Mouse (Mus musculus) ovary, adult 18-20 months (tissue): ENCODE measurements at regions not wholly inside any gene's neighbourhood (a gene's known extent, or its start where the extent isn't known, plus 50 kb on each side); places are given as distances from the start of the nearest gene placed in this dataset.

Experiments
- DNase-seq: peaks from one replicate; pipeline ENCODE4 v3.0.0; 2022; ENCODE audit warnings: low spot score, mixed read lengths

DNA sequence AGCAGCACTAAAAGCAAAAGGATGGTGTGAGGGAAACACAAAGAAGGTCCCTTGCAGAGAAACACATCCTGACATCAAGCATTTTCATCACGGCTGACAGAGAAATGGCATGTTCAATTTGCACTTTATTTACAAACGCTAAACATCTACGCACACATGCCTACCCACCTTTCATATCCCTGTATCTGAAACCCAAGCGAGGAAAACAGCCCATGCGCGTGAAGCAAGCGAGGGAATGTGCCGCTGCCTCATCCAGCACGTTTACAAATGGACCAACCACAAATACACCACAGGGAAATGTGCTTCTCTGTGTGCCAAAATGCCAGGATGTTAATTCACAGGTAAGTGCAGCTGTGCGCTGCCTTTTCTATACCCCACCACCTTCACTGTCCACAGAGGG is 399.7 kb upstream of the Pou3f3 start:
- no peak for DNase-seq

DNA sequence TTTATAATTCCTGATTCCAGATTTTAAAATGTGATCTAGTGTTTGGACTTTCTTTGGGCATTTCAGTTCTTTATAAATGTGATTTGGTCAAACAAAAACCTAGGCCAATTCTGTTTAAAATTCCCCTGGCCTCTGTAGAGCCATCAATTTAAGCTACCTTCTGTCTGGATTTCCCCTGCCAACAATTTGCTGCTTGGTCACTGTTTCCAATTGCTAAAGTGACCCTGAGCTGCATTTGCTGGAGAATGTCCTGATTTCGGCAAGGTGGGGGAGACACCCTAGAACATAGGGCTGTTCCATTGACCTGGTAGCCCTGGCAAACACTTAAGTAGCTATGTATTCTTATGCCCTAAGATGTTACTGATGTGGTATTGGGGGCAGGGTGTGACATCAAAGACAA is 386.3 kb upstream of the Pou3f3 start:
- DNase-seq: no peak

DNA sequence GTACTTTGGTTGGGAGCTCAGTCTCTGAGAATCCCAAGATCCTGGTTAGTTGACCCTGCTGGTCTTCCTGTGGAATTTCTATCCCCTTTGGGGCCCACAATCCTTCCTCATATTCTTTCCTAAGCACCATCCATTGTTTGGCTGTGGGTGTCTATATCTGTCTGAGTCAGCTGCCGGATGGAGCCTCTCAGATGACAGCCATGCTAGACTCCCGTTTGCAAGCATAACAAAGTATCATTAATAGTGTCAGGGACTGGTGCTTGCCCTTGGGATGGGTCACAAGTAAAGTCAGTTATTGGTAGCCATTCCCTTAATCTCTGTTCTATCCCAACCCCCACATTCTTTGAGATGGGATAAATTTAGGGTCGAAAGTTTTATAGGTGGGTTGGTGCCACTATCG is 382.1 kb upstream of the Pou3f3 start:
- DNase-seq: no peak

- no peak for DNase-seq
Observed at GRCm38 (mm10) chr1:42351884-42352283, 343.7 kb upstream of the Pou3f3 start.

DNA sequence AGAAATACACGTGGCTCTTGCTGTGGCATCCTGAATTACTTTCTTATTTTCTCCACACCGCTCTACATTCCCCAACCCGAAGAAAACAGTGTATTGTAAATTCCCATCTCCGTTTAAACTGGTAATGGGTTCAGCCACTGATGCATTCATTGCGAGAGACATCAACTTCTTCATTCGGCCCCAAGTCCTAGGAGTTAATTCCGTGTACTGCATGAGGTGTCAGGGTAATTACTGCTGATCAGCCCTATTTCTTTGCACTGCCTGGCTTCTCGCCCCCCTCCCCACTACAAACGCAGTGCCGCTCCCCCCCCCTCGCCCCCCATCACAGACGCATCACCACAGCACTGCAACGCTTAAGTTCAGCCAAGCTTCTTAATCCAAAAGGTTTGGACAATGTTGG is 343.2 kb upstream of the Pou3f3 start:
- DNase-seq: no peak

DNA sequence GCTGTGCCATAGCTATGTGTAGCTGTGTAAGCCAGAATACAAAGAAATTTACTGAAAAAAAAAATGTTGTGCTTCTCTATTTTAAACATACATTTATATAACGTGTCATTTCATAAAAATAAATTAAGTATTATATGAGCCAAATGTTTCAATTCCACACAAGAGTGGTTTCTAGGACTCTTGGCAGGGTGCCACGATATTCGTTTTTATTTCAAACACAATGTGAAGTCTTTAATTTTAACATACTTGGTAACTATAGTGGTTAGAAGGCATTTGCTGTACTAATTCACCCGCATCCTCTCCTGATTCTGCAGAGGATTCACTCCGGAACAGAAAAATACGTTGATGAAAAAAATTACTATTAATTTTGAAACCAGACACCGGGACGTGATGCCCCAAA is 342.5 kb upstream of the Pou3f3 start:
- no peak for DNase-seq

DNA sequence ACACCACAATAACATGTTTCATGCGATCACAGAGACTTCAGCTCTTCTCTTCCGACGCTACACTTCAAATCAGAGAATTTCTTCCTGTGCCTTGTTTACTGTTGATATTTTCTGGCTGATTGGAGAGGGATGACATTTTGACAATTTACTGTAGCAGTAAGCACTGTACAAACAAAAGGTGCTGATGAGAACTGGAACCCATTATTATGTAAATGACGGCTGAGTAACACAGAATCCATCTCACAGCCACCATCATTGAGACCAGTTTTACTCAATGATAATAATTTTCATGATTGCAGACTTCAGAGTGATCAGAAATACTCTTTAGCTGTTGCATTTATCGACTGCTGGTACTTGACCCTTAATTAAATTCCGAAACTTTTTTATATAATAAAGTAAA is 341.5 kb upstream of the Pou3f3 start:
- no peak for DNase-seq

DNA sequence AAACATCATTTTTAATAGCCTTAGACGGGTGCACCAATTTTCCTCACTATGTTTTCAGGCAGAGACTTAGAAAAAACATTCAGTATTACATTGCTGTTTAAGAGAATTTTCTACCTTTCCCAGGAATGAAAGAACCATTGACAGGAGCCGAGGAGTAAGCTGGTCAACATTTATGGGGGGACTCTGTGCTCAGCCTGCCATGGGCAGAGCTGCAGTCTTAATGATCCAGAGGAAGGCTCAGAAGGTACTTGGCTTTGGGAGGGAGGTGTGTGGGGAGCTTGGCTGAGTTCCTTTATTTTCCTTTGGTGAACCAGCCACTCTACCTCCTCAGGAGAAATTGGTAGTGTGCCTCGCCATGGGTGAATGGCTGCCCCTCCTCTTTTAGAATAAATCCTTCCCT is 333.1 kb upstream of the Pou3f3 start:
- no peak for DNase-seq

- DNase-seq: no peak
Observed at GRCm38 (mm10) chr1:42365648-42366324, 329.8 kb upstream of the Pou3f3 start.

DNA sequence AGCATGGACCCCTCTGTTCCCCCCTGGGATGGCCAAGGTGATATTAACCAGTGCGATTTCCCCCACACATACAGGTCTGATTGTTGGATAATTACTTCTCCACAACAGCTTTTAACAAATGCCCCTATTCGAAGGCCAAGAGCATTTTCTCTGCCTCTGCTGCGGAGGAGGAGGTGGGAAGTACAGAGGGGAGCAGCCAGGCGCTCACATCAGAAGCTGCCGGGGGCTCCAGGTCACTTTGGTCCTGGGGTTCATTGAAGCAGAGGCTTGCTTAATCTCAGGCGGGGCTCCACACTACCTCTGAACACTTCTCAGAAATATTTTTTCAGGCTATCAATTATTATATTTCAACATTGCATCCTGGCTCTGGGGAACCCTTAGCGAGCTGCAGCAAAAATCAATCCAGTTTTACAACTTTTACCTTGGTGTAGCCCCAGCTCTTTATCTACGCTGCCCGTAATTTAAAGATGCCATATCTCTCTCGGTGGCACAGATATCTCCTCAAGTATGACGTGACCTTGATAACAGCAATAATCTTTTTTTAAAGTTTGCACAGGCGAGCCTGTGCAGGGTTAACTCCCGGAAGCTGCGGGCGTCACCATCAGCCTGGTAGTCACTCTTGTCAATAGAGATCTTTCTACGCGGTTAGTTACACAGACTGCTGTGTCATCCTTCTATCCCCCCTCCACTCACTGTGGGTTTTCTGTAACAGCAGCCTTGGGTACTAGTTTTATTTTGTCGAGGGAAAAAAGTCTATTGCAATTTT is 307.5 kb upstream of the Pou3f3 start:
- no peak for DNase-seq

DNA sequence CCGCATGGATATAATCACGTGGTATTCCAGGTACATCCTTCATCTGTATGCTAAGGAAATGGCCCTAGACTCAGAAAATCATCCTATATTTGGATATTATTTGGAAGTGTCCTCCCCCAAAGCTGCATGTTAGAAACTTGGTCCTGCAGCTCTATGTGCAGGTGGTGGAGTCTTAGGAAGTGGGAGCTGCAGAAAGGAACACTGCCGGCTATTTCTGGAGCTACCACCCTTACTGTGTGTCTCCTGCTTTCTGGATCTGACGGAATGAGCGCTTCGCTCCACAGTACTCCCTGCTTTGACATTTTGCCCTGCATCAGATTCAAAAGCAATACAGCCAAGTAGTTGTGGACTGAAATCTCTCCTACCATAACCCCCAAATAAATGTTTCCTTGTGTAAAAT is 306.8 kb upstream of the Pou3f3 start:
- DNase-seq: no peak

DNA sequence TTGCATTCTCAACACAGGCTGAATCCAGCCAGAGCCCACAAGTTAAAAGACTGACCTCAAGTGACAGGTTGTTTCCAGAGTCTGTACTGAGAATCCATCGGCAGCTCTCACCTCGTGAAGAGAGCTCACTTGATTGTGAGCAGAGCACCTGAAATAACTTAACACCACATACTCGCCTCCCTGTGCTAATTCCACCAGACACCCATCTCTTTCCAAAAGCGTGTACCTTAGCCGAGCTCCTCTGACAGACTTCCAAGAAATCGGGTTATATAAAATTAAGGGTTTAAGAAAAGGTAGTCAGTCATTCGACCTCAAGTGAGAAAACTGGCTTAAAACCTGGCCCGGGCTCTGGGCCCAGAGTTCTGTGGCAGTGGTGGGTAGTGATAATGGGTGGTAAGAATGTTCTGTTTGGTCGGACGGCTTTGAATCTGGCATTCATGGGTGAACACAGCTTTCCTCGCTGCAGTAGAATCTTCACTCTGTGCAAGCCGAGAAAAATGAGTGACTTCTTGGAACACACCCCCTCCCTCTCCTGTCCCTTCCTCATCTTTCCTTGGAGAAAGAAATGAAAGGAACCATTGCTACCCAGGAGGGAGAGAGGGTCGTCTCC is 299.8 kb upstream of the Pou3f3 start:
- no peak for DNase-seq

DNA sequence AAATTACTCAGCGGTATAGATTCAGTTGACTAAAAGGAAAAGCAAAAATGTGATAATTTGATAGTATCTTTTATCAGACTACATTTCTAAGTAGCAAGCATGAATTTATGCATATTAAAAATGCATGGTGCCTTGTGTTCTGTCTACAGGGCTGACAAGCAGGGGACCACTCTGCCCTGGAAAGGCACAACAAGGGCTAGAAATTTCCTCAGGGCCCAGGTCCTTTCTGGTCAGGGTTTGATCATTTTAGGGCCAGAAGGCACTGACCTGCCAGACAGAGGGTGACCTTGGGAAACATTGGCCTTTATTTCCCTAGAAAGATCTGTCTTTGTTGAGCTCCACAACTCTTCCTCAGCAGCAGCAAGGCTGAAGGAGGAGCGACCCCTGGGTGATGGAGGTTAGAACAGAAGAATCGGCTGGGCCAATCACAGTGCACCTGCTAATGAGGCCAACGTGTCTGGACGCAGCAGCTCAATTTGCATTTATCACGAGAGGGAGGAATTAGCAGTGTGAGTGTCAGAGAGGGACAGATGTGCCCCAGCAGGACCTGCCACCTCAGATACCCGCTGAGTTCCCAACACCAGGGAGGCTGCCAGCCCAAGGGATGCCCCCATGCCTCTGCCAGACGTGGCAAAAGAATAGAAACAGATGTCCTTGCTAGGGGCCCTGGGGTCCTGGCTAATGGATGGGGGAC is 297.0 kb upstream of the Pou3f3 start:
- DNase-seq: no peak

DNA sequence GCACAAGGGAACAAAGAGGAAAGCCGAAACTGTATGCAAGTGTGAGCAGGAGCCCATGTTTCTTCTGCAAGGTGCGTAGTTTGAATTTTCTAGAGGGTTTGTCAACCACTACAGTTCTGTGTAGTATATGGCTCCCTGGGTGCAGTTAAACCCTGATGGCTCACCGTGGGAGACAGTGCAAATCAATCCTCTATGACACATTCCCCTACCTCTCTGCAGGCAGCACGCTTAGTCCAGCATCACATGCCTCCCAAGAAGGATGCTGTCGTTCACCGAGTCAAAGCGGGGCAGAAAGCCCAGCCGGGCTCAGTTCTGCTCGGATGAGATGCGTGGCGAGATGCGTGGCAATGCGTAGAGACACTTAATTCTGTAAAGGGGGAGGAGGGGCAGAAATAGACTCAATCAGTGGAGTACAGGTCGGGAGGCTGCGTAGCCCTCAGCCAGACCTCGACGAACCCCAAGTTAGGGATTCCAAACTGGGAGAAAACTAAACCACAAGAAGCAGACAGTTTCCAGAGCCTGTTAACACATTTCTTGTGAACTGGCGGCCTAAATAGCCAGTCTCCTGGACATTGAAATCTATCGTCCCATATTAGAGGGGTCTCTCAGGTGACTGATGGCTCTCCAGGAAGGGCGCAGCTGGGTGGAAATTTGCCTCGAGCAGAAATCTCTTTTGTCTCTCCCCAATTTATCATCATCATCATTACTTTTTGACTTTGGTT is 279.6 kb upstream of the Pou3f3 start:
- no peak for DNase-seq

DNA sequence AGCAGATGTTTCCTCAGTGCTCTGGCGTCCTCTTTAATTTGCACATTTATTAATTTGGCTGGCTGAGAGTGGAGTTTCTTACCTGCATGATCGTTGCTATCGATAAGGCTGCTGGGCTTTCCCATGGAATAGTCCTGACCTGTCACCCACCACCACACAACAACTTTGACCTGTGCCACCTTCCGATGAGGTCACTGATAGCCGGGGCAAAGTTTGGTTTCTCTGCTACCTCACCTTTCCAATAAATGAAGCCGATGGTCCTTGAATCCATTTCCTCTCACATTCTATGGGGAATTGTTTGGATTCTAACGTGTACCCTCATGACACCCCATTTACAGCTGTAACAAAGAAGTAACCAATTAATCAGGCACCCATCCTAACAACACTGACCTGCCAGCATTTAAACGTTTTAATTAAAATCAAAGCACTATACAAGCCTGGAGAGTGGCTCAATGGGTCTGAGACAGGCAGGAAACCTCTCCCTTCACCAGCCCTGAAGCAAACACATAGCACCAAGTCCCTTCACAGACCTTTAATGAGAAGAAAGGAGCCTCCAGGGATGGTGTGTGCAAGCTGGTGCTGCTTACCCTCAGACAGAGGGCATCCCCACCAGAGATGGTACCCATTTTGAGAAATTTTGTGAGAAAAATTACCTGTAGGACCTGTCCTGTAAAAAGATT is 278.9 kb upstream of the Pou3f3 start:
- DNase-seq: no peak

- DNase-seq: no peak
Observed at GRCm38 (mm10) chr1:42417815-42418214, 277.8 kb upstream of the Pou3f3 start.

DNA sequence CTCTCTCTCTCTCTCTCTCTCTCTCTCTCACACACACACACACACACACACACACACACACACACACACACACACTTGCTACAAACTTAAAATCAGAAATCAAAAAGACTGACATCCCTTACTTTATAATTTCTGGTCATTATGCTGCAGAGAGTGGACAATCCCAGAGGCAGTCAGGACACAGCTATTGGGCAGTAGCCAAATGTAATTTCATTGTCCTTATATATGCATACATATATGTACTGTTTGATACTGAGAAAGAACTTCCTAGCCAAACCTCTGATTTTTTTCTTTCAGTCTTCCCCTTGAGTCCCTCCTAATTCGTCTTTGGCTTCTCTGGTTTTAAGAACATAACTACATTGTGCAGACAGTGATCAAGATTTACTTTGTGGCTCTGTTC is 277.3 kb upstream of the Pou3f3 start:
- DNase-seq: no peak

DNA sequence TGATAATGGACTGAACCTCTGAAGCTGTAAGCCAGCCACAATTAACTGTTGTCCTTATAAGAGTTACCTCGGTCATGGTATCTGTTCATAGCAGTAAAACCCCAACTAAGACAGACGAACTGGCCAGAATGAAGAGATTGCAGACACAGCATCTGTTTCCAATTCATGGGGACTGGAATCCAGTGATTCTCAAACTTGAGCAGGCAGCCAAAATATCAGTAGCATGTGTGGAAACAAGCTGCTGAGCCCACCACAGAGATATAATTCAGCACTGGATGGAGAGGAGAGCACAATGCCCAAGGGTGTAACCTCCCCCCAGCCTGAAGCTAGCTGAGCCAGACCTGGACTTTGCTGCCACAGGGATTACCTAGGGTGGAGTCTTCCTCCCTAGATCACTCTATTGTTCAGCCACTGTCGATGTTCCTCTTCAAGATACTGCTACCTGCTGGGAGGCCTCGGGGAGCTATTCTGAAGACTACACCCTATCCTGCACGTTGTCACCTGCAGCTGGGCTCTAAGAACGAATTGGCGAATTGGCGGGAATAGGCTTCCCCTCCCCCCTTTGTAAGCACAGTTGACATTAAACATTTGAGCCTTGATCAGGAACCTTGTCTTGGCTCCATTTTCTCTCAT is 259.1 kb upstream of the Pou3f3 start:
- no peak for DNase-seq

- no peak for DNase-seq
Observed at GRCm38 (mm10) chr1:42468365-42468764, 227.2 kb upstream of the Pou3f3 start.

GRCm38 (mm10) chr1:42471846-42472494 is 223.6 kb upstream of the Pou3f3 start:
- DNase-seq: no peak
